Mouse (Mus musculus) liver, embryonic 14.5 days (tissue): Measurements from ENCODE around the gene Megf11.

Source experiments
- CTCF ChIP-seq: IDR thresholded peaks from 2 replicates; pipeline ENCODE4 v1.5.1; 2016; ENCODE audit warnings: antibody characterized with exemption, low read depth, control low read depth
- EP300 ChIP-seq: IDR thresholded peaks from 2 replicates; pipeline ENCODE4 v1.6.1; 2016; ENCODE audit warnings: antibody characterized with exemption, low read depth

DNA sequence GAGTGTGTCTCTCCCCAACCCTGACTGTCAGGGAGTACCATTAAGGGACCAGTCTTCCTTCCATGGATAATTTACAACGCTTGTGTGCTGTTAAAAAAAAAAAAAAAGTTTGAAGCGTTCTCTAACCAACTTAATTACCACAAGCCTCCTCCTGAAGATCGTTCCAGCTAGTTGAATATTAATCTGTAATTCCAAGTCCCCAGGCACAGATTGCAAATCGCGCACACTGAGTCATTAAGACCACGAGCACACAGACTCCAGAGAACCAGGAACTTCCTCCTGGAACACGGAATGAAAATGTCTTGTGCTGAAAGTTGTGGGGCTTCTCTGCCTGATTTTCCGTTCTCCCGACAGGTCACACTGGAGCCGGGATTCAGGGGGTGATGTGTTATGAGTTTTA, 234.0 kb downstream of the Megf11 start:
- TF ChIP-seq CTCF (no peak), EP300 (no peak)
